Mouse (Mus musculus) heart, adult 10 weeks (tissue): ENCODE measurements around the gene Ndufa8. TPM values are rescaled to one million over a fixed set of nuclear protein-coding genes. Genes with fewer than 3 reads are reported as not detected.

Source experiments
- polyA plus RNA-seq: library from polyadenylated mRNA; stranded (reverse); fragments of 350-450 nt; fragmentation: Illumina TruSeq; extraction: RNeasy Lipid Tissue Mini Kit (QIAGEN cat#74804); gene quantifications from one replicate; pipeline ENCODE4 v1.2.3, GENCODE M21; 2014; ENCODE audit warnings: low read depth, low replicate concordance

Gene Ndufa8
- polyA plus RNA-seq, result 637 TPM

DNA sequence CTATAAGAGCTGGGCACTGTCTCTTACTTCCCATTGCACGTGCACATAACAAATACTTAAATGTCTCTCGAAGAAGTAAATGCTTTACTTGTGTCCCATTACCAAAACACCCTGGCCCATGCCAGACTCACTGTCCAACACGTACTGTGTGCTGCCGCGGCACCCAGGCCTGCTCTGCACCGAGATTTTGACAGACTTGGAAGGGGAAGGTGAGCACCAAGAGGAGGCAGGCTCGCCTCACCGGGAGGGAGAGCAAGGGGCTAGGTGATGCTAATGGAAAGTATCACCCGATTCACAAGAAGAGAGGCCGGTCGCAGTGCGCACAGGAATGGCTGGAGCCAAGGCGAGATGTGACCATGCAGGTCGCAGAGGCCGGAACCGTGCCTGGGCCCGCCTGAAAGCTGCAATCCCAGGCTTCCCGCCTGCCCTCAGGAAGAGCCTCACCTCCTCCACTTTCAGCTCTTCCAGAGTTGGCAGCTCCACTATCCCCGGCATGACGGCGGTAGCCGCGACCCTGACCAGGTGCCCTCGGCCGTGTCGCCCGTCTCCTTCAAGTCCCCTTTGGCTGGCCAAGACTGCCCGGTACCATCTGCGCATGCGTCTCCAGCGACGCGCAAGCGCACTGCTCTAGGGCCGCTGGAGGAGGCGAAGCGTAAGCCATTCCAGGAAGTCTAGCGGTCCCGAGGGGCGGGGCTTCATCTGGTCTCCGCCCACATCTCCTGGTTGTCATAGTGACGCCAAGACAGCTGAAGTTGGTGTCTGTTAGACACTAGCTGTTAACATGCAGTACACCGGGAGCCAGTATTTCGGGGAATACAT, at the start of gene Ndufa8, which contains the start of gene Morn5:
Gene Ndufa8 (minus strand): TSS at position 659 of the 819 bp plus-strand sequence.
Gene Morn5 (plus strand): TSS at position 711 of the 819 bp plus-strand sequence.

Other genes with a start within 250 kb of the Ndufa8 start
- 1.6 TPM for gene Ttll11, start 69.5 kb downstream of the Ndufa8 start, polyA plus RNA-seq
- gene Morn5, start 52 bp upstream of the Ndufa8 start, polyA plus RNA-seq, result 1.3 TPM
- 1.4 TPM for gene Lhx6, start 56.0 kb upstream of the Ndufa8 start, polyA plus RNA-seq
- gene Mrrf, start 87.0 kb upstream of the Ndufa8 start, polyA plus RNA-seq, result 38.4 TPM
- 35.5 TPM for gene Rbm18, start 87.4 kb upstream of the Ndufa8 start, polyA plus RNA-seq
- 12.8 TPM for gene Ptgs1, start 181.0 kb upstream of the Ndufa8 start, polyA plus RNA-seq